Mouse (Mus musculus): Measurements from ENCODE around the gene Lpgat1. TPM values are rescaled to one million over a fixed set of nuclear protein-coding genes. Genes with fewer than 3 reads are reported as not detected.

The Lpgat1 gene
- polyA plus RNA-seq, 1 experiment from 2014 or later, result 23.6 TPM

GRCm38 (mm10) chr1:191806740-191807139, 89.1 kb downstream of the Lpgat1 start:
- H3K4me3 ChIP-seq (replicated peaks), result no peak overlapping the region
- no peaks in the 10 kb centered on the region for H3K36me3 ChIP-seq
- no peak for ATAC-seq (ENCODE audit: insufficient number of reproducible peaks, low FRiP score, low TSS enrichment, low read depth)
- H3K4me1 ChIP-seq, result peaks cover 10% of the 10 kb centered on the region
- no peak overlapping the region for H3K9ac ChIP-seq
- H3K9me3 ChIP-seq (replicated peaks), result no peaks in the 10 kb centered on the region
- H3K27me3 ChIP-seq, result no peaks in the 10 kb centered on the region
- WGBS, result 96% methylated on average over 4 of the region's 4 CpGs
- H3K27ac ChIP-seq (replicated peaks), result no peak overlapping the region
- H3K4me2 ChIP-seq (replicated peaks), result no peak overlapping the region

- no peak overlapping the region for H3K4me2 ChIP-seq (replicated peaks)
- 82% methylated on average over 7 of the region's 7 CpGs for WGBS
- no peaks in the 10 kb centered on the region for H3K27me3 ChIP-seq
- H3K27ac ChIP-seq (replicated peaks), result no peak overlapping the region
- peaks cover 3% of the 10 kb centered on the region; the same call in 1 of the 2 replicates for H3K4me1 ChIP-seq
- no peak overlapping the region for H3K9ac ChIP-seq
- H3K9me3 ChIP-seq (replicated peaks), result no peaks in the 10 kb centered on the region
- no peak overlapping the region for H3K4me3 ChIP-seq (replicated peaks)
- no peak for ATAC-seq (ENCODE audit: insufficient number of reproducible peaks, low FRiP score, low TSS enrichment, low read depth)
- no peaks in the 10 kb centered on the region for H3K36me3 ChIP-seq
Observed at GRCm38 (mm10) chr1:191807979-191808378, 90.3 kb downstream of the Lpgat1 start.

- Histone ChIP-seq H3K27ac (replicated peaks) (no peak overlapping the region), H3K9ac (no peak overlapping the region), H3K36me3 (no peaks in the 10 kb centered on the region), H3K9me3 (replicated peaks) (no peaks in the 10 kb centered on the region), H3K4me3 (replicated peaks) (no peak overlapping the region), H3K4me1 (no peaks in the 10 kb centered on the region), H3K27me3 (no peaks in the 10 kb centered on the region), H3K4me2 (replicated peaks) (no peak overlapping the region)
- ATAC-seq (ENCODE audit: insufficient number of reproducible peaks, low FRiP score, low TSS enrichment, low read depth), result peak; percentile 67; the same call in 1 of the 2 replicates
- WGBS, result 57% methylated on average over 12 of the region's 12 CpGs
Observed at GRCm38 (mm10) chr1:191808688-191809223, 91.1 kb downstream of the Lpgat1 start.

GRCm38 (mm10) chr1:191811774-191812173, 94.1 kb downstream of the Lpgat1 start:
- H3K27me3 ChIP-seq, result no peaks in the 10 kb centered on the region
- 87% methylated on average over 12 of the region's 12 CpGs for WGBS
- no peaks in the 10 kb centered on the region for H3K36me3 ChIP-seq
- H3K9me3 ChIP-seq (replicated peaks), result no peaks in the 10 kb centered on the region
- H3K27ac ChIP-seq (replicated peaks), result no peak overlapping the region
- H3K4me1 ChIP-seq, result no peaks in the 10 kb centered on the region
- no peak for ATAC-seq (ENCODE audit: insufficient number of reproducible peaks, low FRiP score, low TSS enrichment, low read depth)
- H3K9ac ChIP-seq, result no peak overlapping the region
- H3K4me2 ChIP-seq (replicated peaks), result no peak overlapping the region
- no peak overlapping the region for H3K4me3 ChIP-seq (replicated peaks)

GRCm38 (mm10) chr1:191812949-191813691, 95.5 kb downstream of the Lpgat1 start:
- H3K9ac ChIP-seq, result no peak overlapping the region
- 0 out of 2 replicates have a peak, but pooled peaks cover 5% of the 10 kb centered on the region for H3K4me1 ChIP-seq
- no peaks in the 10 kb centered on the region for H3K27me3 ChIP-seq
- H3K9me3 ChIP-seq (replicated peaks), result no peaks in the 10 kb centered on the region
- no peaks in the 10 kb centered on the region for H3K36me3 ChIP-seq
- WGBS, result 81% methylated on average over 13 of the region's 13 CpGs
- no peak overlapping the region for H3K4me2 ChIP-seq (replicated peaks)
- H3K27ac ChIP-seq (replicated peaks), result no peak overlapping the region
- H3K4me3 ChIP-seq (replicated peaks), result no peak overlapping the region
- no peak for ATAC-seq (ENCODE audit: insufficient number of reproducible peaks, low FRiP score, low TSS enrichment, low read depth)

- no peak overlapping the region for H3K9ac ChIP-seq
- no peaks in the 10 kb centered on the region for H3K36me3 ChIP-seq
- 0 out of 2 replicates have a peak, but pooled peaks cover 5% of the 10 kb centered on the region for H3K4me1 ChIP-seq
- ATAC-seq (ENCODE audit: insufficient number of reproducible peaks, low FRiP score, low TSS enrichment, low read depth), result no peak
- no peak overlapping the region for H3K4me2 ChIP-seq (replicated peaks)
- H3K4me3 ChIP-seq (replicated peaks), result no peak overlapping the region
- 79% methylated on average over 4 of the region's 4 CpGs for WGBS
- H3K27ac ChIP-seq (replicated peaks), result no peak overlapping the region
- no peaks in the 10 kb centered on the region for H3K9me3 ChIP-seq (replicated peaks)
- H3K27me3 ChIP-seq, result no peaks in the 10 kb centered on the region
Observed at GRCm38 (mm10) chr1:191814240-191814639, 96.6 kb downstream of the Lpgat1 start.

- no peak overlapping the region for H3K27ac ChIP-seq (replicated peaks)
- H3K36me3 ChIP-seq, result no peaks in the 10 kb centered on the region
- H3K27me3 ChIP-seq, result no peaks in the 10 kb centered on the region
- no peak overlapping the region for H3K4me3 ChIP-seq (replicated peaks)
- ATAC-seq (ENCODE audit: insufficient number of reproducible peaks, low FRiP score, low TSS enrichment, low read depth), result no peak
- no peak overlapping the region for H3K9ac ChIP-seq
- 0 out of 2 replicates have a peak, but pooled peaks cover 5% of the 10 kb centered on the region for H3K4me1 ChIP-seq
- H3K4me2 ChIP-seq (replicated peaks), result no peak overlapping the region
- 33% methylated on average over 5 of the region's 5 CpGs for WGBS
- H3K9me3 ChIP-seq (replicated peaks), result no peaks in the 10 kb centered on the region
Observed at GRCm38 (mm10) chr1:191814935-191815334, 97.3 kb downstream of the Lpgat1 start.

GRCm38 (mm10) chr1:191816596-191816995, 99.0 kb downstream of the Lpgat1 start:
- H3K4me3 ChIP-seq (replicated peaks), result no peak overlapping the region
- WGBS, result 78% methylated on average over 3 of the region's 3 CpGs
- no peak for ATAC-seq (ENCODE audit: insufficient number of reproducible peaks, low FRiP score, low TSS enrichment, low read depth)

GRCm38 (mm10) chr1:191817418-191818144, 99.9 kb downstream of the Lpgat1 start:
- WGBS, result 33% methylated on average over 19 of the region's 19 CpGs
- H3K27ac ChIP-seq (replicated peaks), result 0 out of 2 replicates have a peak overlapping the region, but pooled peaks have one; percentile 28
- peaks cover 18% of the 10 kb centered on the region for H3K4me1 ChIP-seq
- H3K4me3 ChIP-seq (replicated peaks), result no peak overlapping the region
- no peak overlapping the region for H3K4me2 ChIP-seq (replicated peaks)
- no peak overlapping the region for H3K9ac ChIP-seq
- H3K36me3 ChIP-seq, result no peaks in the 10 kb centered on the region
- ATAC-seq (ENCODE audit: insufficient number of reproducible peaks, low FRiP score, low TSS enrichment, low read depth), result peak; percentile 73; the same call in 1 of the 2 replicates
- H3K27me3 ChIP-seq, result no peaks in the 10 kb centered on the region
- H3K9me3 ChIP-seq (replicated peaks), result no peaks in the 10 kb centered on the region

More at GRCm38 (mm10) chr1:191816596-191816995, 99.0 kb downstream of the Lpgat1 start:
- no peak overlapping the region for H3K4me2 ChIP-seq (replicated peaks)
- peaks cover 9% of the 10 kb centered on the region; the same call in 1 of the 2 replicates for H3K4me1 ChIP-seq
- H3K27ac ChIP-seq (replicated peaks), result no peak overlapping the region
- no peaks in the 10 kb centered on the region for H3K9me3 ChIP-seq (replicated peaks)
- no peaks in the 10 kb centered on the region for H3K27me3 ChIP-seq
- H3K36me3 ChIP-seq, result no peaks in the 10 kb centered on the region
- no peak overlapping the region for H3K9ac ChIP-seq

GRCm38 (mm10) chr1:191818145-191818631, 100.6 kb downstream of the Lpgat1 start:
- Histone ChIP-seq H3K4me1 (peaks cover 18% of the 10 kb centered on the region), H3K4me2 (replicated peaks) (no peak overlapping the region), H3K27me3 (no peaks in the 10 kb centered on the region), H3K9me3 (replicated peaks) (no peaks in the 10 kb centered on the region), H3K9ac (no peak overlapping the region; the same call in 1 of the 2 replicates), H3K4me3 (replicated peaks) (no peak overlapping the region), H3K36me3 (no peaks in the 10 kb centered on the region; the same call in 1 of the 2 replicates), H3K27ac (replicated peaks) (no peak overlapping the region)
- 44% methylated on average over 6 of the region's 6 CpGs for WGBS
- ATAC-seq (ENCODE audit: insufficient number of reproducible peaks, low FRiP score, low TSS enrichment, low read depth), result no peak

GRCm38 (mm10) chr1:191819026-191819425, 101.4 kb downstream of the Lpgat1 start:
- Histone ChIP-seq H3K36me3 (peaks cover 2% of the 10 kb centered on the region), H3K9ac (no peak overlapping the region), H3K9me3 (replicated peaks) (no peaks in the 10 kb centered on the region), H3K4me2 (replicated peaks) (no peak overlapping the region), H3K4me3 (replicated peaks) (no peak overlapping the region), H3K4me1 (peaks cover 18% of the 10 kb centered on the region), H3K27me3 (no peaks in the 10 kb centered on the region), H3K27ac (replicated peaks) (no peak overlapping the region)
- no peak for ATAC-seq (ENCODE audit: insufficient number of reproducible peaks, low FRiP score, low TSS enrichment, low read depth)
